ENCODE assay signal across 18 mouse cellular contexts in genomic region chr8:117702701-117703100, GRCm38 (mm10). TPM values are rescaled to one million over a fixed set of nuclear protein-coding genes. Genes with fewer than 3 reads are reported as not detected.
A peak's percentile ranks its signal among the peaks of the same experiment; 100 is the strongest.
DNase-seq lines count a peak whose midpoint lies in the region; ATAC-seq and TF ChIP-seq lines count a peak whose summit lies in the region.
"Had no signal": no experiment of that assay in that cellular context is flagged by ENCODE, and none has a peak within 500 bp of the region (broad histone marks: within the 10 kb centered on the region; RNA-seq: fewer than 3 reads in every experiment).

No protein-coding gene starts in this region.

- H3K36me3 ChIP-seq in liver, adult 2 months (ENCODE audit: control insufficient read depth, insufficient read depth, low read length), result no peaks in the 10 kb centered on the region
- H3K36me3 ChIP-seq in intestine, embryonic 14.5 days (ENCODE audit: control insufficient read depth, insufficient read depth, low read length), result no peaks in the 10 kb centered on the region
- H3K36me3 ChIP-seq in liver, postnatal 0 days (replicated peaks; ENCODE audit: insufficient read depth, low read length), result no peaks in the 10 kb centered on the region
- no peaks in the 10 kb centered on the region for H3K36me3 ChIP-seq in thymus, adult 2 months (ENCODE audit: control insufficient read depth, insufficient read depth, low read length)
- H3K36me3 ChIP-seq: kidney, embryonic 15.5 days; limb, embryonic 13.5 days had no signal

- ATAC-seq in intestine, embryonic 14.5 days (replicated peaks; ENCODE audit: low FRiP score, low TSS enrichment, low read depth), result no peak
- no peak for ATAC-seq in liver, postnatal 0 days

- WGBS in liver, adult 2 months, result 23% methylated on average over 10 of the region's 10 CpGs
- 38% methylated on average over 10 of the region's 10 CpGs for WGBS in intestine, embryonic 14.5 days
- WGBS in liver, postnatal 0 days (ENCODE audit: insufficient replicate concordance), result 49% methylated on average over 10 of the region's 10 CpGs
- WGBS in thymus, adult 2 months, result 87% methylated on average over 10 of the region's 10 CpGs

- peaks cover 15% of the 10 kb centered on the region; the same call in 1 of the 2 replicates for H3K4me1 ChIP-seq in liver, adult 2 months (ENCODE audit: control insufficient read depth, insufficient read depth, low read length)
- no peaks in the 10 kb centered on the region for H3K4me1 ChIP-seq in intestine, embryonic 14.5 days (replicated peaks; ENCODE audit: control insufficient read depth, insufficient read depth, low read length)
- H3K4me1 ChIP-seq in liver, postnatal 0 days (ENCODE audit: insufficient read depth), result no peaks in the 10 kb centered on the region; the same call in 1 of the 2 replicates
- H3K4me1 ChIP-seq in thymus, adult 2 months (replicated peaks; ENCODE audit: control insufficient read depth, insufficient read depth, low read length), result no peaks in the 10 kb centered on the region

- TF ChIP-seq EP300 in liver, postnatal 0 days (IDR thresholded peaks at IDR 0.05; ENCODE audit: low read depth), result no peak

- no peak for TF ChIP-seq CTCF in liver, adult 2 months (IDR thresholded peaks at IDR 0.05; ENCODE audit: low read depth, low read length)
- no peak for TF ChIP-seq CTCF in liver, postnatal 0 days (IDR thresholded peaks at IDR 0.05; ENCODE audit: low read depth)
- no peak for TF ChIP-seq CTCF in thymus, adult 2 months (IDR thresholded peaks at IDR 0.05; ENCODE audit: borderline replicate concordance, control insufficient read depth, extremely low read depth, insufficient read depth, low read length, poor library complexity)

- peak overlapping the region; percentile 30 for H3K4me2 ChIP-seq in intestine, embryonic 14.5 days (ENCODE audit: low read length)
- H3K4me2 ChIP-seq in liver, postnatal 0 days (ENCODE audit: low read depth, low read length), result peak overlapping the region; percentile 66
- H3K4me2 ChIP-seq: heart, embryonic 11.5 days; kidney, embryonic 15.5 days; limb, embryonic 13.5 days had no signal

- DNase-seq in embryo, embryonic 11 days, result peak; percentile 13
- DNase-seq in embryo, embryonic 10.5 days (ENCODE audit: low spot score), result no peak
- peak; percentile 81 for DNase-seq in liver, adult 2 months (ENCODE audit: extremely low read depth, low read depth, low spot score)
- no peak for DNase-seq in liver
- no peak for DNase-seq in intestine, embryonic 14.5 days (ENCODE audit: low spot score)
- DNase-seq in liver, postnatal 0 days, result no peak
- DNase-seq in thymus, adult 2 months, result no peak
- DNase-seq in left cerebral cortex, adult 9 months (ENCODE audit: low spot score in 2 of 2), result no peak
- DNase-seq: adrenal gland, adult 8-10 months; gastrocnemius, postnatal 10 days had no signal

- H3K27me3 ChIP-seq in liver, adult 2 months (ENCODE audit: control insufficient read depth, insufficient read depth, low read length), result no peaks in the 10 kb centered on the region
- H3K27me3 ChIP-seq in intestine, embryonic 14.5 days (replicated peaks; ENCODE audit: control insufficient read depth, insufficient read depth, low read length), result no peaks in the 10 kb centered on the region
- no peaks in the 10 kb centered on the region for H3K27me3 ChIP-seq in liver, postnatal 0 days (ENCODE audit: insufficient read depth, low read length)
- no peaks in the 10 kb centered on the region for H3K27me3 ChIP-seq in thymus, adult 2 months (ENCODE audit: control insufficient read depth, insufficient read depth, low read length)
- H3K27me3 ChIP-seq: kidney, embryonic 15.5 days; limb, embryonic 13.5 days had no signal

- H3K4me3 ChIP-seq in liver, adult 2 months (ENCODE audit: insufficient read depth, low read depth, low read length), result peak overlapping the region; percentile 71
- H3K4me3 ChIP-seq in intestine, embryonic 14.5 days (ENCODE audit: low read depth, low read length), result no peak overlapping the region; the same call in 1 of the 2 replicates
- peak overlapping the region; percentile 47 for H3K4me3 ChIP-seq in liver, postnatal 0 days (ENCODE audit: low read depth, low read length)
- H3K4me3 ChIP-seq in thymus, adult 2 months (ENCODE audit: control insufficient read depth, insufficient read depth, low read length), result no peak overlapping the region
- H3K4me3 ChIP-seq: kidney, embryonic 15.5 days; limb, embryonic 13.5 days; megakaryocyte, embryonic 14.5 days; myocyte had no signal

- no peaks in the 10 kb centered on the region for H3K9me3 ChIP-seq in intestine, embryonic 14.5 days (ENCODE audit: control insufficient read depth, low read length)
- H3K9me3 ChIP-seq in liver, postnatal 0 days (ENCODE audit: low read length), result no peaks in the 10 kb centered on the region
- H3K9me3 ChIP-seq: kidney, embryonic 15.5 days; limb, embryonic 13.5 days had no signal

- TF ChIP-seq POLR2A in liver, adult 2 months (IDR thresholded peaks at IDR 0.05; ENCODE audit: extremely low read depth, insufficient read depth, low read length), result 0 out of 2 replicates have a peak, but pooled peaks have one; percentile 5
- TF ChIP-seq POLR2A in thymus, adult 2 months (IDR thresholded peaks at IDR 0.05; ENCODE audit: control insufficient read depth, extremely low read depth, insufficient read depth, low read length, poor library complexity), result no peak

- H3K9ac ChIP-seq in liver, adult 2 months (ENCODE audit: low read depth, low read length), result peak overlapping the region; percentile 95
- no peak overlapping the region for H3K9ac ChIP-seq in intestine, embryonic 14.5 days (ENCODE audit: low read length)
- peak overlapping the region; percentile 71 for H3K9ac ChIP-seq in liver, postnatal 0 days (replicated peaks)
- H3K9ac ChIP-seq: kidney, embryonic 15.5 days had no signal

- peak overlapping the region; percentile 96 for H3K27ac ChIP-seq in liver, adult 2 months (replicated peaks; ENCODE audit: insufficient read depth, low read depth, low read length)
- peak overlapping the region; percentile 57 for H3K27ac ChIP-seq in intestine, embryonic 14.5 days (ENCODE audit: low read depth)
- H3K27ac ChIP-seq in liver, postnatal 0 days (ENCODE audit: low read depth), result peak overlapping the region; percentile 94
- no peak overlapping the region; the same call in 1 of the 2 replicates for H3K27ac ChIP-seq in thymus, adult 2 months (ENCODE audit: control insufficient read depth, insufficient read depth, low read length)
- H3K27ac ChIP-seq: kidney, embryonic 15.5 days; limb, embryonic 13.5 days had no signal

- peaks cover 23% of the 10 kb centered on the region; the same call in 1 of the 2 replicates for H3K79me2 ChIP-seq in liver, adult 2 months (ENCODE audit: control insufficient read depth, insufficient read depth, low read length)

RNA-seq across cellular contexts. Expression of gene Hsd17b2, which starts 1.0 kb away (rescaled TPM):
- total RNA-seq in liver, adult 2 months (2014; rRNA removed), result 228 and 380 TPM in 2 replicates
- polyA plus RNA-seq in liver, adult 2 months (2012; rRNA removed), result 234 and 259 TPM in 2 replicates
- polyA plus RNA-seq in intestine, embryonic 14.5 days (2014; fragmentation: Nextera tagmentation; extraction: Ambion mirVana), result 14.1 and 16.2 TPM in 2 replicates
- 189 and 204 TPM in 2 replicates for polyA plus RNA-seq in liver, postnatal 0 days (2015; fragmentation: Nextera tagmentation; extraction: Ambion mirVana)
- polyA plus RNA-seq in thymus, adult 2 months (2012; rRNA removed), result 0.40 and 0.71 TPM in 2 replicates
- total RNA-seq: adrenal gland, adult 8-10 months; common myeloid progenitor, adult 5-6 weeks; layer of hippocampus, postnatal 10 days had no signal
- polyA plus RNA-seq: hindbrain, embryonic 11.5 days; limb, embryonic 13.5 days; myocyte had no signal

RNA-seq across cellular contexts. Expression of gene Sdr42e1, which starts 29.2 kb away (rescaled TPM):
- total RNA-seq in liver, adult 2 months (2014; rRNA removed), result 56.5 and 77.6 TPM in 2 replicates
- polyA plus RNA-seq in liver, adult 2 months (2012; rRNA removed), result 124 and 131 TPM in 2 replicates
- 4.2 and 4.4 TPM in 2 replicates for polyA plus RNA-seq in intestine, embryonic 14.5 days (2014; fragmentation: Nextera tagmentation; extraction: Ambion mirVana)
- polyA plus RNA-seq in liver, postnatal 0 days (2015; fragmentation: Nextera tagmentation; extraction: Ambion mirVana), result 12.6 and 12.8 TPM in 2 replicates
- 5.1 and 5.3 TPM in 2 replicates for polyA plus RNA-seq in thymus, adult 2 months (2012; rRNA removed)

Comparison
In these comparisons a context has a peak if more than half of its experiments do, and no peak if none do; other contexts are left out.
1. DNase-seq: peak in embryo, embryonic 11 days (single experiment) and liver, adult 2 months (single experiment); none in embryo, embryonic 10.5 days (single experiment), liver (single experiment), intestine, embryonic 14.5 days (single experiment), liver, postnatal 0 days (single experiment), thymus, adult 2 months (single experiment) and left cerebral cortex, adult 9 months (0 of 2).
2. H3K4me3 ChIP-seq: peak in liver, adult 2 months (single experiment) and liver, postnatal 0 days (single experiment); none in intestine, embryonic 14.5 days (single experiment) and thymus, adult 2 months (single experiment).